Mouse (Mus musculus) heart, postnatal 0 days (tissue): ENCODE results near the gene Rps28. TPM values are rescaled to one million over a fixed set of nuclear protein-coding genes. Genes with fewer than 3 reads are reported as not detected.

Experiments
- ATAC-seq: fragments of 200-750 bp; cut with Nextera tagmentation; 2 replicates; pipeline ENCODE4 v1.8.0; 2017; ENCODE audit warnings: low read depth, moderate number of reproducible peaks, moderate library complexity; ENCODE audit not compliant: insufficient read depth
- DNase-seq: peaks from one replicate; pipeline ENCODE4 v3.0.0-alpha.2; 2016; ENCODE audit warnings: low spot score
- H3K27ac ChIP-seq: fragments of 300-500 bp; sonication (generic); 2 replicates; pipeline ENCODE4 v1.5.1; 2014; ENCODE audit warnings: low read depth, mild to moderate bottlenecking
- H3K27me3 ChIP-seq: fragments of 300-500 bp; sonication (generic); 2 replicates; pipeline ENCODE4 v1.6.1; 2014; ENCODE audit warnings: low read length, mixed read lengths; ENCODE audit not compliant: control insufficient read depth, insufficient read depth
- H3K36me3 ChIP-seq: fragments of 300-500 bp; sonication (generic); replicated peaks from 2 replicates; pipeline ENCODE4 v1.6.1; 2014; ENCODE audit warnings: low read length, mixed read lengths; ENCODE audit not compliant: control insufficient read depth, insufficient read depth
- H3K4me1 ChIP-seq: fragments of 300-500 bp; sonication (generic); 2 replicates; pipeline ENCODE4 v1.6.1; 2014; ENCODE audit warnings: antibody characterized with exemption; ENCODE audit not compliant: control insufficient read depth, insufficient read depth
- H3K4me2 ChIP-seq: fragments of 300-500 bp; sonication (generic); 2 replicates; pipeline ENCODE4 v1.6.1; 2014; ENCODE audit warnings: low read depth, mild to moderate bottlenecking, low read length, moderate library complexity
- H3K4me3 ChIP-seq: fragments of 300-500 bp; sonication (generic); 2 replicates; pipeline ENCODE4 v1.5.1; 2014; ENCODE audit warnings: low read depth, low read length
- H3K9ac ChIP-seq: fragments of 300-500 bp; sonication (generic); replicated peaks from 2 replicates; pipeline ENCODE4 v1.6.1; 2014; ENCODE audit warnings: low read depth, low read length, mixed read lengths
- H3K9me3 ChIP-seq: fragments of 300-500 bp; sonication (generic); replicated peaks from 2 replicates; pipeline ENCODE4 v1.6.1; 2016; ENCODE audit warnings: low read length; ENCODE audit not compliant: control insufficient read depth
- CTCF ChIP-seq: IDR thresholded peaks from 2 replicates; pipeline ENCODE4 v1.5.1; 2016; ENCODE audit warnings: antibody characterized with exemption, control low read depth, low read depth
- EP300 ChIP-seq: IDR thresholded peaks from 2 replicates; pipeline ENCODE4 v1.6.1; 2016; ENCODE audit warnings: antibody characterized with exemption, low read depth
- WGBS: fragments of 180-500 bp; shearing (Covaris S2); extraction: QIAGEN DNeasy Blood & Tissue Kit; methylation state at CpG from one replicate; pipeline ENCODE4 v1.1.7; 2014; 5-methylcytosine and 5-hydroxymethylcytosine counted together
- polyA plus RNA-seq: library from polyadenylated mRNA; unstranded; fragments of >200 nt; fragmentation: Nextera tagmentation; extraction: Ambion mirVana; gene quantifications from 2 replicates; pipeline ENCODE4 v1.2.1, GENCODE M21; 2015
- total RNA-seq: library from RNA; depleted of rRNA; stranded (reverse); fragments of >200 nt; gene quantifications from 2 replicates; pipeline ENCODE4 v1.2.3, GENCODE M21; 2014; ENCODE audit warnings: low replicate concordance

The Rps28 gene
- total and polyA plus RNA-seq, 2 experiments from 2014 or later, result 127 to 622 TPM

- Histone ChIP-seq H3K9ac (no peak overlapping the region), H3K27ac (no peak overlapping the region), H3K27me3 (peaks cover 52% of the 10 kb centered on the region), H3K4me1 (no peaks in the 10 kb centered on the region), H3K4me2 (no peak overlapping the region), H3K36me3 (no peaks in the 10 kb centered on the region), H3K9me3 (no peaks in the 10 kb centered on the region), H3K4me3 (no peak overlapping the region)
- WGBS, result 46% methylated on average over 4 of the region's 4 CpGs
- TF ChIP-seq CTCF, result no peak
- TF ChIP-seq EP300, result no peak
- ATAC-seq, result no peak
- no peak for DNase-seq
Observed at GRCm38 (mm10) chr17:33804205-33804604, 20.2 kb downstream of the Rps28 start.

DNA sequence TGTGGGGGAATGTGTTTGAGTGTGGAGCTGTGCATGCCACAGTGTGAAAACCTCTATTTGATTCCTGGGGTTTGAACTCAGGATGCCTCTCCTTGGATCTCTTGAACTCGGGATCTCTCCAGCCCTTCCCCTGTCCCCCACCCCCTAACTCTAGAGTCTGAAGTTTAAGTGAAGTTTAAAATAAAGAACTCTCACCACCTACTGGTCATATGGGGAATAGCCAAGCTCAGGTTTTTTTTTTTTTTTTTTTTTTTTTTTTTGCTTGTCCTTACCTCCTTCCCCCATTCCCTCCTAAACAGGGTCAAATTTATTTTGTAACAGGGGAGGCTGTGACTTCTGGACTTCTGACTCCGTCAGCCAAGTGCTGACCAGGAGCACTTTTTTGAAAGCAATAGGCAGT lies 22.1 kb downstream of the Rps28 start:
- 3% methylated on average over 2 of the region's 2 CpGs for WGBS
- H3K9me3 ChIP-seq, result no peaks in the 10 kb centered on the region
- H3K27me3 ChIP-seq, result peaks cover 43% of the 10 kb centered on the region
- H3K4me3 ChIP-seq, result no peak overlapping the region
- H3K4me2 ChIP-seq, result no peak overlapping the region
- DNase-seq (no peak), ATAC-seq (no peak)
- no peaks in the 10 kb centered on the region for H3K4me1 ChIP-seq
- no peak overlapping the region for H3K27ac ChIP-seq
- H3K9ac ChIP-seq, result no peak overlapping the region
- no peaks in the 10 kb centered on the region for H3K36me3 ChIP-seq
- peak; percentile 62 for TF ChIP-seq CTCF
- TF ChIP-seq EP300, result no peak

DNA sequence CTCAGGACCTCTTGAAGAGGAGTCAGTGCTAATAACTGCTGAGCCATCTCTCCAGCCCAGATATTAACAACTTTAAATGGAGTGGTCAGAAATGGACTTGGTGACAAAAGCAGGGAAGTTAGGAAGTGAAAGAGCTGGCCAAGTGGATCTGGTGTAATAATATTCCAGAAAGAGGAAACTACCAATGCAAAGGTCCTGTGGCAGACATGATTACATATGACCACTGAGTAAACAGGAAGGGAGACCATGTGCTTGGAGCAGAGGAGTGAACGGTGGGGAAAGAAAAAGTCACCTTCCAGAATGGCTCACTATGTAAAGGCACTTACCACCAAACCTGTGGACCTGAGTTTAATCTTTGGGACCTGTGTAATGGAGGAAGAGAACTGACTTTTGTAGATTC lies 25.1 kb downstream of the Rps28 start:
- Histone ChIP-seq H3K4me2 (no peak overlapping the region), H3K4me3 (no peak overlapping the region), H3K9ac (no peak overlapping the region), H3K4me1 (no peaks in the 10 kb centered on the region), H3K27me3 (peaks cover 28% of the 10 kb centered on the region), H3K27ac (no peak overlapping the region), H3K36me3 (no peaks in the 10 kb centered on the region), H3K9me3 (no peaks in the 10 kb centered on the region)
- DNase-seq, result no peak
- TF ChIP-seq EP300, result no peak
- no peak for TF ChIP-seq CTCF
- no peak for ATAC-seq
- 38% methylated on average over 1 of the region's 1 CpGs for WGBS

DNA sequence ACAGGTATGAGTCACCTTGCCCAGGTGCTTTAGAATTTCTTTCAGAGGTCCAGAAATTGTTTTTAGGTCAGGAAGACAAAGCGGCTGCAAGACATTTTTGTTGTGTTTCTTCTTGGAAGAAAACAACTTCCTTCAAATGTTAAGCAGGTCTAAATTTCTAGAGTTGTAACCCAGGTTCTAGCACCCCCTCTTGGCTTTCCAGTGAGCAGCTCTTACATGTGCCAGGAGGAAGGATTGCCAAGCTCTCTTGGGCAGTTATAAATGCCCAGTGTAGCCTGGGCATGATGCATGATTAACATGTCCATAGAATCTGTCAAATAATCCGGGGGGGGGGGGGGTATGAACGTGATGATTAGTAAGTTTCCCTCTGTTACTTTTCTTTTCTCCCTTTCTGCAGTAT lies 26.1 kb downstream of the Rps28 start:
- DNase-seq, result peak; percentile 63
- H3K27me3 ChIP-seq, result peaks cover 24% of the 10 kb centered on the region
- no peak overlapping the region for H3K4me3 ChIP-seq
- H3K4me2 ChIP-seq, result no peak overlapping the region
- ATAC-seq, result no peak
- no peak overlapping the region for H3K27ac ChIP-seq
- no peak for TF ChIP-seq EP300
- TF ChIP-seq CTCF, result peak; percentile 62
- 50% methylated on average over 3 of the region's 3 CpGs for WGBS
- no peak overlapping the region for H3K9ac ChIP-seq
- no peaks in the 10 kb centered on the region for H3K9me3 ChIP-seq
- H3K36me3 ChIP-seq, result no peaks in the 10 kb centered on the region
- H3K4me1 ChIP-seq, result no peaks in the 10 kb centered on the region

GRCm38 (mm10) chr17:33788732-33789131 lies 35.6 kb downstream of the Rps28 start:
- H3K9ac ChIP-seq, result no peak overlapping the region
- no peak overlapping the region for H3K4me3 ChIP-seq
- 7% methylated on average over 4 of the region's 4 CpGs for WGBS
- no peaks in the 10 kb centered on the region for H3K9me3 ChIP-seq
- no peaks in the 10 kb centered on the region for H3K36me3 ChIP-seq
- ATAC-seq, result peak; percentile 85
- H3K4me1 ChIP-seq, result peaks cover 21% of the 10 kb centered on the region
- no peak overlapping the region for H3K4me2 ChIP-seq
- peak overlapping the region; percentile 51 for H3K27ac ChIP-seq
- peak; percentile 50 for DNase-seq
- H3K27me3 ChIP-seq, result no peaks in the 10 kb centered on the region
- no peak for TF ChIP-seq CTCF
- peak; percentile 96 for TF ChIP-seq EP300

GRCm38 (mm10) chr17:33786375-33786774 lies 38.0 kb downstream of the Rps28 start:
- no peak overlapping the region for H3K4me2 ChIP-seq
- H3K9ac ChIP-seq, result no peak overlapping the region
- H3K9me3 ChIP-seq, result no peaks in the 10 kb centered on the region
- WGBS, result 78% methylated on average over 18 of the region's 18 CpGs
- no peaks in the 10 kb centered on the region for H3K36me3 ChIP-seq
- TF ChIP-seq EP300 (no peak), CTCF (no peak)
- DNase-seq (no peak), ATAC-seq (no peak)
- no peaks in the 10 kb centered on the region for H3K27me3 ChIP-seq
- H3K4me1 ChIP-seq, result peaks cover 44% of the 10 kb centered on the region
- no peak overlapping the region for H3K27ac ChIP-seq
- no peak overlapping the region for H3K4me3 ChIP-seq
